Mouse (Mus musculus) liver, embryonic 11.5 days (tissue): ENCODE data around the gene Nrros. TPM values are rescaled to one million over a fixed set of nuclear protein-coding genes. Genes with fewer than 3 reads are reported as not detected.

ENCODE experiments used
- ATAC-seq: fragments of 200-750 bp; cut with Nextera tagmentation; replicated peaks from 2 replicates; pipeline ENCODE4 v1.8.0; 2017; ENCODE audit warnings: moderate number of reproducible peaks, mild to moderate bottlenecking, moderate TSS enrichment, moderate library complexity; ENCODE audit not compliant: low FRiP score
- DNase-seq: peaks from one replicate; pipeline ENCODE4 v3.0.0-alpha.2; 2017; ENCODE audit warnings: low spot score
- H3K27ac ChIP-seq: fragments of 300-500 bp; sonication (generic); 2 replicates; pipeline ENCODE4 v1.5.1; 2014; ENCODE audit warnings: mild to moderate bottlenecking, low read depth, low read length, control low read depth
- H3K27me3 ChIP-seq: fragments of 300-500 bp; sonication (generic); replicated peaks from 2 replicates; pipeline ENCODE4 v1.6.1; 2014; ENCODE audit warnings: low read length, mixed read lengths; ENCODE audit not compliant: control insufficient read depth, insufficient read depth
- H3K36me3 ChIP-seq: fragments of 300-500 bp; sonication (generic); 2 replicates; pipeline ENCODE4 v1.6.1; 2014; ENCODE audit warnings: mild to moderate bottlenecking, low read length, moderate library complexity, mixed read lengths; ENCODE audit not compliant: control insufficient read depth, insufficient read depth
- H3K4me1 ChIP-seq: fragments of 300-500 bp; sonication (generic); replicated peaks from 2 replicates; pipeline ENCODE4 v1.6.1; 2014; ENCODE audit warnings: low read length, mixed read lengths; ENCODE audit not compliant: control insufficient read depth, insufficient read depth
- H3K4me2 ChIP-seq: fragments of 300-500 bp; sonication (generic); 2 replicates; pipeline ENCODE4 v1.6.1; 2014; ENCODE audit warnings: mild to moderate bottlenecking, control low read depth, moderate library complexity
- H3K4me3 ChIP-seq: fragments of 300-500 bp; sonication (generic); 2 replicates; pipeline ENCODE4 v1.5.1; 2014; ENCODE audit warnings: low read depth, low read length, control low read depth
- H3K9ac ChIP-seq: fragments of 300-500 bp; sonication (generic); 2 replicates; pipeline ENCODE4 v1.6.1; 2014; ENCODE audit warnings: low read depth, low read length, control low read depth
- H3K9me3 ChIP-seq: fragments of 300-500 bp; sonication (generic); 2 replicates; pipeline ENCODE4 v1.6.1; 2016; ENCODE audit warnings: low read length, inconsistent platforms, mixed read lengths; ENCODE audit not compliant: control insufficient read depth
- WGBS: fragments of 180-500 bp; shearing (Covaris S2); extraction: QIAGEN DNeasy Blood & Tissue Kit; methylation state at CpG from one replicate; pipeline ENCODE4 v1.1.7; 2014; 5-methylcytosine and 5-hydroxymethylcytosine counted together
- polyA plus RNA-seq: library from polyadenylated mRNA; unstranded; fragments of >200 nt; fragmentation: Nextera tagmentation; extraction: Ambion mirVana; gene quantifications from 2 replicates; pipeline ENCODE4 v1.2.1, GENCODE M21; 2014

The Nrros gene
- polyA plus RNA-seq, 1 experiment from 2014 or later = 35.4 TPM

- H3K27me3 ChIP-seq = no peaks in the 10 kb centered on the region
- WGBS = 90% methylated on average over 4 of the region's 4 CpGs
Measured at GRCm38 (mm10) chr16:32167819-32168545, 2.6 kb upstream of the Nrros start.

GRCm38 (mm10) chr16:32164396-32165027, 882 bp downstream of the Nrros start:
- Histone ChIP-seq H3K36me3 (no peaks in the 10 kb centered on the region), H3K9me3 (no peaks in the 10 kb centered on the region), H3K4me1 (peaks cover 12% of the 10 kb centered on the region), H3K4me3 (peak overlapping the region; percentile 67), H3K9ac (peak overlapping the region; percentile 87), H3K4me2 (peak overlapping the region; percentile 87), H3K27ac (peak overlapping the region; percentile 74; the same call in 1 of the 2 replicates), H3K27me3 (no peaks in the 10 kb centered on the region)
- DNase-seq (no peak), ATAC-seq (peak; percentile 50)
- 36% methylated on average over 19 of the region's 19 CpGs for WGBS

More at GRCm38 (mm10) chr16:32167819-32168545, 2.6 kb upstream of the Nrros start:
- no peak overlapping the region for H3K4me2 ChIP-seq
- H3K4me3 ChIP-seq = no peak overlapping the region
- DNase-seq = no peak
- ATAC-seq = no peak
- H3K9me3 ChIP-seq = no peaks in the 10 kb centered on the region
- peaks cover 12% of the 10 kb centered on the region for H3K4me1 ChIP-seq
- H3K9ac ChIP-seq = no peak overlapping the region
- H3K36me3 ChIP-seq = no peaks in the 10 kb centered on the region
- no peak overlapping the region for H3K27ac ChIP-seq

- Histone ChIP-seq H3K9ac (peak overlapping the region; percentile 87), H3K36me3 (no peaks in the 10 kb centered on the region), H3K9me3 (no peaks in the 10 kb centered on the region), H3K27me3 (no peaks in the 10 kb centered on the region), H3K4me2 (peak overlapping the region; percentile 87), H3K27ac (peak overlapping the region; percentile 74; the same call in 1 of the 2 replicates), H3K4me3 (peak overlapping the region; percentile 67), H3K4me1 (peaks cover 12% of the 10 kb centered on the region)
- DNase-seq = no peak
- WGBS = 50% methylated on average over 5 of the region's 5 CpGs
- no peak for ATAC-seq
Measured at GRCm38 (mm10) chr16:32163891-32164290, 1.5 kb downstream of the Nrros start.

GRCm38 (mm10) chr16:32163392-32163791, 2.0 kb downstream of the Nrros start:
- no peaks in the 10 kb centered on the region for H3K36me3 ChIP-seq
- WGBS = 36% methylated on average over 4 of the region's 4 CpGs
- H3K9ac ChIP-seq = no peak overlapping the region; the same call in 1 of the 2 replicates
- H3K27me3 ChIP-seq = no peaks in the 10 kb centered on the region
- peak overlapping the region; percentile 87 for H3K4me2 ChIP-seq
- H3K4me1 ChIP-seq = peaks cover 12% of the 10 kb centered on the region
- DNase-seq (no peak), ATAC-seq (no peak)
- H3K27ac ChIP-seq = no peak overlapping the region
- H3K4me3 ChIP-seq = peak overlapping the region; percentile 67
- no peaks in the 10 kb centered on the region for H3K9me3 ChIP-seq

- DNase-seq (no peak), ATAC-seq (no peak)
- peaks cover 8% of the 10 kb centered on the region for H3K4me1 ChIP-seq
- WGBS = 75% methylated on average over 9 of the region's 9 CpGs
- no peaks in the 10 kb centered on the region for H3K9me3 ChIP-seq
- no peak overlapping the region for H3K9ac ChIP-seq
- no peak overlapping the region for H3K4me3 ChIP-seq
- no peaks in the 10 kb centered on the region for H3K27me3 ChIP-seq
- H3K36me3 ChIP-seq = peaks cover 3% of the 10 kb centered on the region; the same call in 1 of the 2 replicates
- peak overlapping the region; percentile 13; the same call in 1 of the 2 replicates for H3K4me2 ChIP-seq
- no peak overlapping the region for H3K27ac ChIP-seq
Measured at GRCm38 (mm10) chr16:32160742-32161323, 4.6 kb downstream of the Nrros start.

- Histone ChIP-seq H3K27me3 (no peaks in the 10 kb centered on the region), H3K4me1 (peaks cover 6% of the 10 kb centered on the region), H3K9me3 (no peaks in the 10 kb centered on the region), H3K4me2 (no peak overlapping the region), H3K9ac (no peak overlapping the region), H3K4me3 (no peak overlapping the region), H3K27ac (no peak overlapping the region), H3K36me3 (peaks cover 5% of the 10 kb centered on the region; the same call in 1 of the 2 replicates)
- 85% methylated on average over 3 of the region's 3 CpGs for WGBS
- DNase-seq (no peak), ATAC-seq (no peak)
Measured at GRCm38 (mm10) chr16:32158966-32159365, 6.4 kb downstream of the Nrros start.

GRCm38 (mm10) chr16:32157369-32157768, 8.0 kb downstream of the Nrros start:
- Histone ChIP-seq H3K9ac (no peak overlapping the region), H3K27me3 (no peaks in the 10 kb centered on the region), H3K27ac (no peak overlapping the region), H3K36me3 (peaks cover 5% of the 10 kb centered on the region; the same call in 1 of the 2 replicates), H3K4me1 (no peaks in the 10 kb centered on the region), H3K9me3 (no peaks in the 10 kb centered on the region), H3K4me2 (no peak overlapping the region), H3K4me3 (no peak overlapping the region)
- WGBS = 86% methylated on average over 2 of the region's 2 CpGs
- ATAC-seq (no peak), DNase-seq (no peak)

- no peak overlapping the region for H3K27ac ChIP-seq
- ATAC-seq = no peak
- H3K36me3 ChIP-seq = peaks cover 5% of the 10 kb centered on the region; the same call in 1 of the 2 replicates
- H3K4me3 ChIP-seq = no peak overlapping the region
- no peak for DNase-seq
- no peak overlapping the region for H3K4me2 ChIP-seq
- H3K9me3 ChIP-seq = no peaks in the 10 kb centered on the region
- 57% methylated on average over 3 of the region's 3 CpGs for WGBS
- H3K4me1 ChIP-seq = no peaks in the 10 kb centered on the region
- H3K27me3 ChIP-seq = no peaks in the 10 kb centered on the region
- H3K9ac ChIP-seq = no peak overlapping the region
Measured at GRCm38 (mm10) chr16:32156719-32157118, 8.7 kb downstream of the Nrros start.
